Mouse (Mus musculus) forebrain, embryonic 14.5 days (tissue): Measurements from ENCODE around the gene Tmsb15b2. TPM values are rescaled to one million over a fixed set of nuclear protein-coding genes. Genes with fewer than 3 reads are reported as not detected.
"Not testable (repeated sequence)": the region's sequence is repeated elsewhere in the genome, so short reads cannot be mapped to it uniquely, and the experiment has no call there.

Experiments
- ATAC-seq: fragments of 200-750 bp; cut with Nextera tagmentation; 2 replicates; pipeline ENCODE4 v1.8.0; 2017; ENCODE audit warnings: mild to moderate bottlenecking, moderate library complexity
- DNase-seq: peaks from one replicate; pipeline ENCODE4 v3.0.0-alpha.2; 2015; ENCODE audit warnings: low spot score
- H3K27ac ChIP-seq: fragments of 300-500 bp; sonication (generic); 2 replicates; pipeline ENCODE4 v1.5.1; 2014; ENCODE audit warnings: low read depth, mild to moderate bottlenecking, control low read depth, low read length, moderate library complexity
- H3K27me3 ChIP-seq: fragments of 300-500 bp; sonication (generic); replicated peaks from 2 replicates; pipeline ENCODE4 v1.6.1; 2014; ENCODE audit warnings: low read length, control low read depth, mixed read lengths; ENCODE audit not compliant: control insufficient read depth, insufficient read depth
- H3K36me3 ChIP-seq: fragments of 300-500 bp; sonication (generic); 2 replicates; pipeline ENCODE4 v1.6.1; 2014; ENCODE audit warnings: low read length, control low read depth; ENCODE audit not compliant: control insufficient read depth, insufficient read depth
- H3K4me1 ChIP-seq: fragments of 300-500 bp; sonication (generic); 2 replicates; pipeline ENCODE4 v1.6.1; 2014; ENCODE audit warnings: antibody characterized with exemption, low read length, control low read depth; ENCODE audit not compliant: control insufficient read depth, insufficient read depth
- H3K4me2 ChIP-seq: fragments of 300-500 bp; sonication (generic); 2 replicates; pipeline ENCODE4 v1.6.1; 2014; ENCODE audit warnings: mild to moderate bottlenecking, control low read depth, low read length
- H3K4me3 ChIP-seq: fragments of 300-500 bp; sonication (generic); 2 replicates; pipeline ENCODE4 v1.5.1; 2014; ENCODE audit warnings: low read depth, low read length, control low read depth
- H3K9ac ChIP-seq: fragments of 300-500 bp; sonication (generic); 2 replicates; pipeline ENCODE4 v1.6.1; 2014; ENCODE audit warnings: mild to moderate bottlenecking, low read length, control low read depth, moderate library complexity
- H3K9me3 ChIP-seq: fragments of 300-500 bp; sonication (generic); replicated peaks from 2 replicates; pipeline ENCODE4 v1.6.1; 2016; ENCODE audit warnings: low read length, control low read depth, mixed read lengths; ENCODE audit not compliant: control insufficient read depth
- WGBS: fragments of 180-500 bp; shearing (Covaris S2); extraction: QIAGEN DNeasy Blood & Tissue Kit; methylation state at CpG from one replicate; pipeline ENCODE4 v1.1.7; 2014; 5-methylcytosine and 5-hydroxymethylcytosine counted together
- polyA plus RNA-seq: library from polyadenylated mRNA; unstranded; fragments of >200 nt; fragmentation: Nextera tagmentation; extraction: Ambion mirVana; gene quantifications from 2 replicates; pipeline ENCODE4 v1.2.1, GENCODE M21; 2014

Tmsb15b2 gene
- 109 and 117 TPM in 2 replicates for polyA plus RNA-seq

- H3K9me3 ChIP-seq, DNase-seq, H3K4me1 ChIP-seq, H3K27me3 ChIP-seq, ATAC-seq, H3K27ac ChIP-seq, H3K36me3 ChIP-seq: not testable (repeated sequence)
- Histone ChIP-seq H3K4me2 (peak within 1 kb of the TSS; percentile 48), H3K4me3 (peak within 1 kb of the TSS; percentile 35), H3K9ac (peak within 1 kb of the TSS; percentile 47; the same call in 1 of the 2 replicates)
- 87% methylated on average over 6 of the region's 6 CpGs for WGBS
Observed at GRCm38 (mm10) chrX:136975397-136975796, at the start of gene Tmsb15b2. Gene Tmsb15b2 (minus strand): TSS chrX:136975497.

GRCm38 (mm10) chrX:137019310-137019709, 44.0 kb upstream of the Tmsb15b2 start:
- H3K36me3 ChIP-seq, result no peaks in the 10 kb centered on the region
- H3K4me3 ChIP-seq, result no peak overlapping the region
- ATAC-seq, result peak; percentile 55; the same call in 1 of the 2 replicates
- H3K27ac ChIP-seq, result no peak overlapping the region
- no peaks in the 10 kb centered on the region for H3K4me1 ChIP-seq
- H3K9ac ChIP-seq, result no peak overlapping the region
- no peaks in the 10 kb centered on the region for H3K27me3 ChIP-seq
- H3K4me2 ChIP-seq, result no peak overlapping the region
- DNase-seq, result peak; percentile 79
- 24% methylated on average over 1 of the region's 1 CpGs for WGBS
- no peaks in the 10 kb centered on the region for H3K9me3 ChIP-seq

- Histone ChIP-seq H3K9me3 (no peaks in the 10 kb centered on the region), H3K4me2 (no peak overlapping the region), H3K36me3 (no peaks in the 10 kb centered on the region), H3K4me1 (no peaks in the 10 kb centered on the region), H3K9ac (no peak overlapping the region), H3K4me3 (no peak overlapping the region), H3K27me3 (no peaks in the 10 kb centered on the region), H3K27ac (no peak overlapping the region)
- 84% methylated on average over 1 of the region's 1 CpGs for WGBS
- no peak for ATAC-seq
- no peak for DNase-seq
Observed at GRCm38 (mm10) chrX:137017668-137018067, 42.4 kb upstream of the Tmsb15b2 start.

DNA sequence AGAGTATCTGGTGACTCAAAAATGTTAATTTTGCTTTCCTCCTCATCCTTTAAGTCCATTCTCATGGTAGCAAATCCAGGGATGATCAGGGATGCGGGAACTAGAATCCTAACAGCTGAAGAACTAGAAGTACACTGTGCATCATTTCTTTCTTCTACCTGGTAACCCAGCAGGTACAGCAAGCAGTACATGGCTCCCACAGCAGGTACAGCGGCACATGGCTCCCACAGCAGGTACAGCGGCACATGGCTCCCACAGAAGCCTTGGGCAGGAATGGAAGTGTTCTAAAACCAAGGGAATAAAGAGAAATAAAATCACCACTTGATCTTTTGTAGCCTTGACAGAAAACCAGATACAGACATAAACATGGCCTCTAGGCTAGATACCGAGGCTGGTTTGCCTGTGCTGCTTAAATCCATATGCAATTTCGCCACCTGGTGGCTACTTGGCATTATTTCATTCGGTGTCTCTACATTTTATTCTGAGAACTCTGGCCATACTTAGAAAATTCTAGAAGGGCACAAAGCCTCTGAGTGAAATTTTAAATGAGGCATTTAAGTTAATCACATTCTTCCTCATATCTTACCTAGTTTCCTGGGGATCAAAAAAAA, 39.9 kb upstream of the Tmsb15b2 start:
- Histone ChIP-seq H3K9me3 (no peaks in the 10 kb centered on the region), H3K9ac (no peak overlapping the region), H3K4me1 (no peaks in the 10 kb centered on the region), H3K27ac (no peak overlapping the region), H3K4me2 (no peak overlapping the region), H3K36me3 (no peaks in the 10 kb centered on the region), H3K4me3 (no peak overlapping the region), H3K27me3 (no peaks in the 10 kb centered on the region)
- ATAC-seq (peak; percentile 67), DNase-seq (peak; percentile 85)
- WGBS, result 58% methylated on average over 6 of the region's 6 CpGs

- no peaks in the 10 kb centered on the region for H3K27me3 ChIP-seq
- H3K27ac ChIP-seq, result no peak overlapping the region
- 84% methylated on average over 2 of the region's 2 CpGs for WGBS
- H3K9me3 ChIP-seq, result no peaks in the 10 kb centered on the region
- no peak overlapping the region for H3K9ac ChIP-seq
- H3K4me2 ChIP-seq, result no peak overlapping the region
- H3K36me3 ChIP-seq, result peaks cover 8% of the 10 kb centered on the region; the same call in 1 of the 2 replicates
- no peak for ATAC-seq
- no peak overlapping the region for H3K4me3 ChIP-seq
- no peaks in the 10 kb centered on the region; the same call in 1 of the 2 replicates for H3K4me1 ChIP-seq
- no peak for DNase-seq
Observed at GRCm38 (mm10) chrX:136996256-136996655, 21.0 kb upstream of the Tmsb15b2 start.

DNA sequence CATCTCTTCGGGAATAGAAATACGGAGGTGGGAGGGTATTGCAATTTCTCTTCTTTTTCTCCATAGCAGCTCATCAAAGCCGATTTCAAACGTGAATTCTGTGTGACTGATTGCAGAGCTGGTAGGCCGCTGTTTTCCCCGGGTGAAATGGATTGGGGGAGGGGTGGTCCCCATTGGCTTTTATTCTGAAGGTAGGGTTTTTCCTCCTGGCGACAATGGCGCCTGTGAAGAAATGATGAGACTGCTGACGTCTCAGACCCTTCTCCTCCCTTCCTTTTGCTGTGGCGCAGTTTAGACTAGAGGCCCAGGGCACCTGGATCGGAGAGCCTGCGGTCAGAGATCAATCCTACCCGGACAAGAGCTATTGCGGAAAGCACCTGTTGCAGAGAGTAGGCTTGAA, 18.3 kb upstream of the Tmsb15b2 start:
- Histone ChIP-seq H3K4me1 (no peaks in the 10 kb centered on the region; the same call in 1 of the 2 replicates), H3K27me3 (no peaks in the 10 kb centered on the region), H3K27ac (peak overlapping the region; percentile 90), H3K4me2 (peak overlapping the region; percentile 48), H3K4me3 (peak overlapping the region; percentile 45), H3K9ac (peak overlapping the region; percentile 68), H3K9me3 (no peaks in the 10 kb centered on the region), H3K36me3 (peaks cover 8% of the 10 kb centered on the region; the same call in 1 of the 2 replicates)
- ATAC-seq (peak; percentile 24; the same call in 1 of the 2 replicates), DNase-seq (peak; percentile 51)
- 32% methylated on average over 14 of the region's 14 CpGs for WGBS

DNA sequence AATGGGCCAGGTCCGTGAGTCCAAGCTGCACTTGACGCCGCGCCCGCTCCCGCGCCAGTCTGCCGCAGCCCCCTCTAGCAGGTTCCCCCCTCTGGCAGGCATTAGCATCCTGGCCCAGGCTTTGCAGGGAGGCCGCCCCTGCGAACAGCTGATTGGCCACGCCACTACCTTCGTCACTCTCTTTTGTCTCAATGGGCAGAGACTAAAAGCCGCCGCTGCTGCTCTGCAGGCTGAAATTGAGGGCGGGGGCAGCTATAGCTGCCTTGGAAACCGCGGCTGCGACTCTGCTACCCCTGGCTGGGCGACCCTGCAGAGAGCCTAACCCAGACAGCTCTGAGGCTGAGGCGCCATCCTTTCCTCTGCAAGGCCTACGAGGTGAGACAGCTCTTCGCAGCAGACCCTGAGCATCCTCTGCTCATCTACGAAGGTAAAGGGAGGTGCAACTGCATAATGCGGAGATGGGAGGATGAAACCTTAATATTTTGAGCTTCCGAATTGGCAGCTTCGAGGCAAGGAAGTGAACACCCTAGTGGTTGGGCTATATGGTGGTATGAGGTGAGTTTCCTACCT, 17.8 kb upstream of the Tmsb15b2 start, which contains the start of gene Zcchc18:
TSS of gene Zcchc18 (plus strand) at position 178 of the 570 bp plus-strand sequence.
- no peaks in the 10 kb centered on the region; the same call in 1 of the 2 replicates for H3K4me1 ChIP-seq
- WGBS, result 28% methylated on average over 26 of the region's 26 CpGs
- ATAC-seq, result peak; percentile 99
- peak; percentile 95 for DNase-seq
- peak within 1 kb of the TSS; percentile 45 for H3K4me3 ChIP-seq
- no peaks in the 10 kb centered on the region for H3K27me3 ChIP-seq
- peak within 1 kb of the TSS; percentile 68 for H3K9ac ChIP-seq
- H3K4me2 ChIP-seq, result peak within 1 kb of the TSS; percentile 48
- H3K27ac ChIP-seq, result peak within 1 kb of the TSS; percentile 90
- H3K36me3 ChIP-seq, result peaks cover 8% of the 10 kb centered on the region; the same call in 1 of the 2 replicates
- no peaks in the 10 kb centered on the region for H3K9me3 ChIP-seq

- Histone ChIP-seq H3K27ac (peak overlapping the region; percentile 90; the same call in 1 of the 2 replicates), H3K27me3 (no peaks in the 10 kb centered on the region), H3K4me3 (peak overlapping the region; percentile 45), H3K9ac (peak overlapping the region; percentile 68), H3K4me1 (no peaks in the 10 kb centered on the region; the same call in 1 of the 2 replicates), H3K4me2 (peak overlapping the region; percentile 48), H3K9me3 (no peaks in the 10 kb centered on the region), H3K36me3 (peaks cover 8% of the 10 kb centered on the region; the same call in 1 of the 2 replicates)
- 34% methylated on average over 19 of the region's 19 CpGs for WGBS
- DNase-seq (peak; percentile 50), ATAC-seq (peak; percentile 53)
Observed at GRCm38 (mm10) chrX:136992191-136992965, 17.1 kb upstream of the Tmsb15b2 start.
